Mouse (Mus musculus) forebrain, postnatal 0 days (tissue): Measurements from ENCODE around the gene Aktip. TPM values are rescaled to one million over a fixed set of nuclear protein-coding genes. Genes with fewer than 3 reads are reported as not detected.

ENCODE experiments used
- ATAC-seq: fragments of 200-750 bp; cut with Nextera tagmentation; 2 replicates; pipeline ENCODE4 v1.8.0; 2017; ENCODE audit warnings: mild to moderate bottlenecking, moderate library complexity
- DNase-seq: peaks from one replicate; pipeline ENCODE4 v3.0.0-alpha.2; 2015
- H3K27ac ChIP-seq: fragments of 300-500 bp; sonication (generic); 2 replicates; pipeline ENCODE4 v1.5.1; 2014; ENCODE audit warnings: low read depth, mild to moderate bottlenecking, antibody characterized with exemption, low read length, moderate library complexity, mixed read lengths
- H3K27me3 ChIP-seq: fragments of 300-500 bp; sonication (generic); 2 replicates; pipeline ENCODE4 v1.6.1; 2014; ENCODE audit warnings: mild to moderate bottlenecking, low read length, mixed read lengths; ENCODE audit not compliant: insufficient read depth
- H3K36me3 ChIP-seq: fragments of 300-500 bp; sonication (generic); 2 replicates; pipeline ENCODE4 v1.6.1; 2014; ENCODE audit warnings: mild to moderate bottlenecking, moderate library complexity; ENCODE audit not compliant: insufficient read depth
- H3K4me1 ChIP-seq: fragments of 300-500 bp; sonication (generic); 2 replicates; pipeline ENCODE4 v1.6.1; 2014; ENCODE audit warnings: antibody characterized with exemption; ENCODE audit not compliant: insufficient read depth
- H3K4me2 ChIP-seq: fragments of 300-500 bp; sonication (generic); 2 replicates; pipeline ENCODE4 v1.6.1; 2014; ENCODE audit warnings: low read depth, mild to moderate bottlenecking, moderate library complexity
- H3K4me3 ChIP-seq: fragments of 300-500 bp; sonication (generic); 2 replicates; pipeline ENCODE4 v1.5.1; 2014; ENCODE audit warnings: low read depth, low read length, mixed read lengths
- H3K9ac ChIP-seq: fragments of 300-500 bp; sonication (generic); 2 replicates; pipeline ENCODE4 v1.6.1; 2014; ENCODE audit warnings: mild to moderate bottlenecking
- H3K9me3 ChIP-seq: fragments of 300-500 bp; sonication (generic); 2 replicates; pipeline ENCODE4 v1.6.1; 2016; ENCODE audit warnings: low read length
- CTCF ChIP-seq: sonication (generic); IDR thresholded peaks from 2 replicates; pipeline ENCODE4 v1.5.1; 2016; ENCODE audit warnings: antibody characterized with exemption, control low read depth, low read depth
- WGBS: fragments of 180-500 bp; shearing (Covaris S2); extraction: QIAGEN DNeasy Blood & Tissue Kit; methylation state at CpG from one replicate; pipeline ENCODE4 v1.1.7; 2014; 5-methylcytosine and 5-hydroxymethylcytosine counted together
- polyA plus RNA-seq: library from polyadenylated mRNA; unstranded; fragments of >200 nt; fragmentation: Nextera tagmentation; extraction: Ambion mirVana; gene quantifications from 2 replicates; pipeline ENCODE4 v1.2.1, GENCODE M21; 2015
- total RNA-seq: library from RNA; depleted of rRNA; stranded (reverse); fragments of >200 nt; gene quantifications from 2 replicates; pipeline ENCODE4 v1.2.3, GENCODE M21; 2014

The Aktip gene
- total and polyA plus RNA-seq, 2 experiments from 2014 or later, result 119 to 129 TPM

- Histone ChIP-seq H3K36me3 (no peaks in the 10 kb centered on the region), H3K4me3 (no peak overlapping the region), H3K27ac (no peak overlapping the region), H3K9ac (no peak overlapping the region), H3K4me2 (no peak overlapping the region), H3K27me3 (no peaks in the 10 kb centered on the region), H3K4me1 (no peaks in the 10 kb centered on the region), H3K9me3 (no peaks in the 10 kb centered on the region)
- 85% methylated on average over 3 of the region's 3 CpGs for WGBS
- no peak for TF ChIP-seq CTCF
- DNase-seq (no peak), ATAC-seq (no peak)
Measured at GRCm38 (mm10) chr8:91209658-91210057, 9.9 kb upstream of the Aktip start.

GRCm38 (mm10) chr8:91207676-91208075 is 7.9 kb upstream of the Aktip start:
- no peak overlapping the region for H3K4me3 ChIP-seq
- no peak for ATAC-seq
- no peaks in the 10 kb centered on the region for H3K4me1 ChIP-seq
- no peaks in the 10 kb centered on the region for H3K27me3 ChIP-seq
- H3K9ac ChIP-seq, result no peak overlapping the region
- no peaks in the 10 kb centered on the region for H3K9me3 ChIP-seq
- DNase-seq, result no peak
- 76% methylated on average over 2 of the region's 2 CpGs for WGBS
- no peak for TF ChIP-seq CTCF
- H3K36me3 ChIP-seq, result no peaks in the 10 kb centered on the region
- no peak overlapping the region for H3K27ac ChIP-seq
- no peak overlapping the region for H3K4me2 ChIP-seq

DNA sequence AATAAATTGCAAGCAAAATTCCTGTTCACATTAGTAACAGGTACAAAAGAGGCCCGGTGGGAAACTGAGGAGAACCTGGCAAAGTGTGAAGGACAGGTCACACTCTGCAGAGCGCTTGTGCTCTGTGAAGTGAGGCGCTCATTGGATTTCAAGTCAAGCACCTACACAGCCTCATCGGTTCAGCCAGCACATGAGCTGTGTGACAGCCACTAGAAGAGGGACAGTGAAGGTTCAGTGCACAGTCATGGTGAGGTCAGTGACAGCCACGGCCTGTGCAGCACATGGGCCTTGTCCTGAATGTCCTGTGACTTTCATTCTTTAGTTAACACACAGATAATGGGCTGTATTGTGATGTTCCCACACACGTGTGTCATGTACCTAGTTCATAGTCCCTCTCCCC is 6.1 kb upstream of the Aktip start:
- Histone ChIP-seq H3K27me3 (no peaks in the 10 kb centered on the region), H3K9ac (no peak overlapping the region), H3K9me3 (no peaks in the 10 kb centered on the region), H3K36me3 (no peaks in the 10 kb centered on the region), H3K4me2 (no peak overlapping the region), H3K4me1 (no peaks in the 10 kb centered on the region), H3K27ac (no peak overlapping the region), H3K4me3 (no peak overlapping the region)
- WGBS, result 86% methylated on average over 6 of the region's 6 CpGs
- ATAC-seq (no peak), DNase-seq (no peak)
- TF ChIP-seq CTCF, result no peak

GRCm38 (mm10) chr8:91201184-91201583 is 1.4 kb upstream of the Aktip start:
- H3K4me2 ChIP-seq, result no peak overlapping the region
- no peak for ATAC-seq
- no peak overlapping the region for H3K27ac ChIP-seq
- WGBS, result 80% methylated on average over 2 of the region's 2 CpGs
- TF ChIP-seq CTCF, result no peak
- no peaks in the 10 kb centered on the region for H3K27me3 ChIP-seq
- no peaks in the 10 kb centered on the region for H3K36me3 ChIP-seq
- H3K4me3 ChIP-seq, result no peak overlapping the region
- no peak overlapping the region for H3K9ac ChIP-seq
- no peak for DNase-seq
- H3K4me1 ChIP-seq, result no peaks in the 10 kb centered on the region
- no peaks in the 10 kb centered on the region for H3K9me3 ChIP-seq

DNA sequence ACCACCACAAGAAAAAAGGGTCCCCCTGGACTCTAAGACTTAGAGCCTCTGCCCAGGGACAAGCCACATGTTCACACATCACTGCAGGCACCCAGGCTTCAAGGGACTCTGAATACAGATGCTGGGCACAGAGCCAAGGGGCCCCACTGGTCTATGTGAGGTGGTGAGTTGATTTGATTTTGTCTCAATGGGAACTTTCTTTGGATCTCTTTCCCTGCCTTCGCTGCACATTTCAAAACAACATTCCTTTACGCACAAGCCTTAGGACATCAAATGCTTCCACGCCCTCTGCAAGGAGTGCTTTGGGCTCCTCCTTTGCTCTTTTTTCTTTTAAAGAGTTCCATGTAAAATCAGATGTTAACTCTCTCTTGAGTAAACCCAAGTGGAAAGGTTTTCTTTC is 1.7 kb downstream of the Aktip start:
- WGBS, result 42% methylated on average over 3 of the region's 3 CpGs
- Histone ChIP-seq H3K4me3 (no peak overlapping the region), H3K9me3 (no peaks in the 10 kb centered on the region), H3K9ac (no peak overlapping the region), H3K36me3 (no peaks in the 10 kb centered on the region), H3K4me1 (no peaks in the 10 kb centered on the region), H3K4me2 (no peak overlapping the region), H3K27me3 (no peaks in the 10 kb centered on the region), H3K27ac (no peak overlapping the region)
- no peak for TF ChIP-seq CTCF
- DNase-seq (no peak), ATAC-seq (no peak)

DNA sequence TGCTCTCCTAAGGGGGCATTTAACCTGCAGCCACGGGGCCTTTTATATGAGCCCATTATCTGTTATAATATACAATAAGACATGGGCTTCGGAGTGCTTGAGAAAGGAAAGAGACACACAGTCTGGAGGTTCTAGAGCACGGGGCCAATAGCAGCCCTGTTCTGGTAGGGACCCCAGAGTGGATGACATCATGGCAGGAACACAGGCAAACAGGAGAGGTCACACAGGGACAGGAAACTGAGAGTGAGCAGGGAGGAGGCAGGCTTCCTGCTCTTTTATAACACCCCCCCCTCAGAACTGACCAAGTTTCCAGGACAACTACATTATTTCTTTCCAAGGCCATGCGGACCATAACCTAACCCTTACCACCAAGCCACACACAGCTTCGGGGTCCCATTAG is 2.5 kb downstream of the Aktip start:
- H3K9ac ChIP-seq, result no peak overlapping the region
- no peak overlapping the region for H3K27ac ChIP-seq
- H3K9me3 ChIP-seq, result no peaks in the 10 kb centered on the region
- DNase-seq (no peak), ATAC-seq (no peak)
- no peak overlapping the region for H3K4me2 ChIP-seq
- H3K4me3 ChIP-seq, result no peak overlapping the region
- no peaks in the 10 kb centered on the region for H3K36me3 ChIP-seq
- H3K4me1 ChIP-seq, result no peaks in the 10 kb centered on the region
- TF ChIP-seq CTCF, result no peak
- 0 out of 2 replicates have a peak, but pooled peaks cover under 1% of the 10 kb centered on the region for H3K27me3 ChIP-seq
- WGBS, result 87% methylated on average over 5 of the region's 5 CpGs

DNA sequence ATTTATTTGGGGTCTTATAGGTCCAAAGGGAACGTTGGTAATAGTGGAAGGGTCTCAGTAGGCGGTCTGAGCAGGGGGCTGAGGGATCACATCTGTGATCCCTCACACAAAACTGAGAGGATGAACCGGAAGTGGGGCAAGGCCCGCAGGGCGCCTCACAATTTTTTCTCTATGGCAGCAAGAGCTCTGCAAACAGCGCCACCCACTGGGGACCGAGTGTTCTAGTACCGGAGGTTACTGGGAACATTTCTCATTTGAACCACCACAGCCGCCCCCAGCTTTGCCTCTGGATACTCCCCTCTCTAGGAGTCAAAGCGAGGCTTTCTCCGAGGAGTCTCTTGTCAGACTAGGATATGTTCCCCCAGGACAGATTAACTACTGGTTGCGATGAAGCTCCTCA is 3.1 kb downstream of the Aktip start:
- no peaks in the 10 kb centered on the region for H3K9me3 ChIP-seq
- no peak overlapping the region for H3K4me2 ChIP-seq
- WGBS, result 81% methylated on average over 12 of the region's 12 CpGs
- H3K36me3 ChIP-seq, result no peaks in the 10 kb centered on the region
- DNase-seq, result no peak
- H3K4me1 ChIP-seq, result no peaks in the 10 kb centered on the region
- no peak for ATAC-seq
- no peak overlapping the region for H3K27ac ChIP-seq
- H3K9ac ChIP-seq, result no peak overlapping the region
- H3K4me3 ChIP-seq, result no peak overlapping the region
- no peak for TF ChIP-seq CTCF
- H3K27me3 ChIP-seq, result 0 out of 2 replicates have a peak, but pooled peaks cover 4% of the 10 kb centered on the region

- peaks cover 13% of the 10 kb centered on the region; the same call in 1 of the 2 replicates for H3K27me3 ChIP-seq
- WGBS, result 57% methylated on average over 2 of the region's 2 CpGs
- DNase-seq (no peak), ATAC-seq (no peak)
- H3K36me3 ChIP-seq, result no peaks in the 10 kb centered on the region
- no peak overlapping the region for H3K27ac ChIP-seq
- H3K9me3 ChIP-seq, result no peaks in the 10 kb centered on the region
- H3K4me2 ChIP-seq, result no peak overlapping the region
- H3K9ac ChIP-seq, result no peak overlapping the region
- no peak overlapping the region for H3K4me3 ChIP-seq
- no peak for TF ChIP-seq CTCF
- peaks cover 3% of the 10 kb centered on the region; the same call in 1 of the 2 replicates for H3K4me1 ChIP-seq
Measured at GRCm38 (mm10) chr8:91194081-91194480, 5.7 kb downstream of the Aktip start.
